Mouse (Mus musculus) gastrocnemius, adult 2 months (tissue): Measurements from ENCODE around the gene Prr36. TPM values are rescaled to one million over a fixed set of nuclear protein-coding genes. Genes with fewer than 3 reads are reported as not detected.
A peak's percentile ranks its signal among the peaks of the same experiment; 100 is the strongest.

Experiments
- DNase-seq: peaks from one replicate; pipeline ENCODE4 v3.0.0; 2022
- H3K27ac ChIP-seq: fragments of 200-600 bp; 2 replicates; pipeline ENCODE4 v1.8.1; 2022; ENCODE audit warnings: mild to moderate bottlenecking
- H3K4me3 ChIP-seq: fragments of 200-600 bp; 2 replicates; pipeline ENCODE4 v1.8.1; 2022; ENCODE audit warnings: mild to moderate bottlenecking, moderate library complexity
- CTCF ChIP-seq: fragments of 200-600 bp; IDR thresholded peaks from 2 replicates; pipeline ENCODE4 v1.8.1; 2022; ENCODE audit warnings: antibody characterized with exemption, mild to moderate bottlenecking, moderate library complexity
- intact Hi-C: fragments of 180-260 bp; cut with DNase I; formaldehyde crosslinking; loops from one replicate; pipeline ENCODE4 v1.15.1; 2025
- total RNA-seq, 2 experiments: library from RNA; stranded (reverse); gene quantifications; 2 replicates each; pipeline ENCODE4 v1.2.3; 2021

Gene Prr36
- total RNA-seq, 2 experiments from 2014 or later = not detected

DNA sequence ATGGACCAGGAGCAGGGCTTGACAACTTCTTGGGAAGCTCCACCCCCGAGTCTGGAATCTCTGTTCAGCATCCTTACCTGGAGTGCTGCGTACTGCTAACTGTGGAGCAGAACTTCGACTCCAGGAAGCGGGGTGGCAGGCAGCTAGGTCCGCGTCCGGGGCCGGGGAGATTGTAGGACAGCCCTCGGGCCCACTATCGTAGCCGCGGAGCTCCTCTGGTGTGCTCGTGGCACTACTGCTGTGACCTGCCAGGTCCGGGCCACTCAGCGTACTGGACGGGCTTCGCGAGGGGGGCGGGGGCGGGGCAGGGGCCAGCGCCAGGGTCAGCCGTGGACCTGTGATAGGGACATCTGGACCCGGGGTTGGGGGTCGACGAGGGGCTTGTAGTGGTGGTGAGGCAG is 4.5 kb downstream of the Prr36 start:
- DNase-seq = no peak
- H3K4me3 ChIP-seq = peak overlapping the region; percentile 72
- H3K27ac ChIP-seq = no peak overlapping the region
- TF ChIP-seq CTCF = no peak
- intact Hi-C loops = no loop called here

- DNase-seq = no peak
- TF ChIP-seq CTCF = no peak
- Histone ChIP-seq H3K4me3 (no peak overlapping the region), H3K27ac (no peak overlapping the region)
- intact Hi-C loops = no loop called here
Observed at GRCm38 (mm10) chr8:4211097-4211496, 6.2 kb downstream of the Prr36 start.

DNA sequence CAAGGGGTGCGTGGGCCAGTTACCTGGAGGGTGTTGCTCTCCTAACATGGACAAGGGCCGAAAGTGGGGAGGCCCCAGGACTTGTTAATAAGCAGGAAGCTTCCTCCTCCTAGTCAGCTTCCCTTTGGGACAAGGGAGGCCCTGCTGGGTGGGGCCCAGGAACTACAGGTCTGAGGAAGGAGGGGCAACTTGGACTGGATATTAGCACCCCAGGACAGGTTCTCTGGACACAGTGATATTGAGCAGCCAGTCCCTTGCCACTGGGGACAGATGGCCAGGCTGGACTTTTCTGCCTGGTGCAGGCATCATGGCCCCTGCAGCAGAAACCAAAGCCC is 10.3 kb downstream of the Prr36 start:
- H3K27ac ChIP-seq = no peak overlapping the region
- no peak overlapping the region for H3K4me3 ChIP-seq
- intact Hi-C loops = no loop called here
- TF ChIP-seq CTCF = no peak
- no peak for DNase-seq

DNA sequence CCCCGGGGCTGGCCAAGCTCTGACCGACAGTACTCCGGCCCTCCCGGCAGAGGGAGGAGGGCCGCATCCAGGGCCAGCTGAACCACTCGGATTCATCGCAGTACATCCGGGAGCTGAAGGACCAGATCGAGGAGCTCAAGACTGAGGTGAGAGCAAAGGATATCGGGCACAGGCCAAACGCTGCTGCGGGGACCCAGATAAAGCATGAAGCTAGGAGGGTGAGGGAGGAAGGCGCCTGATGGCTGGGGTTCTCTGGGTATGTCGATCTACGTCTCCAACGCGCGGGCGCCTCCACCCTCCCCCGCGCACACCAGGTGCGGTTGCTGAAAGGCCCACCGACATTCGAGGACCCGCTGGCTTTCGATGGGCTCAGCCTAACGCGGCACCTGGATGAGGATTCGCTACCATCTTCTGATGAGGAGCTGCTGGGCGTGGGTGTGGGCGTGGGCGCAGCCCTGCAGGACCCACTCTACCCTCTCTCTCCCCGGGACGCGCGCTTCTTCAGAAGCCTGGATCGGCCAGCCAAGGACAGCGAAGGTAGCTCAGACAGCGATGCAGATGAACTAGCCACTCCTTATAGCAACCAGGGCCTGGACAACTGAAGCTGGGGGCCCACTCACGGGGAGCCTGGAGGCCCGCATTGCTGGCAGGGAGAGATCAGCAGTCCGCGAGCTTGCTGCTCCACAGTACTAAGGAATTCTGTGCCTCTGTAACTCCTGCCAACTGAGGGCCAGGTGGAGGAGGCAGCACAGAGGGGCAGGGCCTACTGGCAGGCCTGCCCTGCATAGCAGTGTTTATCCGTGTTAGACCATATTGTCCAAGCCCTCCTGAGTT is 10.9 kb downstream of the Prr36 start:
- no peak overlapping the region for H3K4me3 ChIP-seq
- H3K27ac ChIP-seq = no peak overlapping the region
- TF ChIP-seq CTCF = no peak
- intact Hi-C loops = no loop called here
- no peak for DNase-seq

GRCm38 (mm10) chr8:4205246-4206123 is 11.8 kb downstream of the Prr36 start:
- intact Hi-C loops = no loop called here
- H3K27ac ChIP-seq = no peak overlapping the region
- no peak for TF ChIP-seq CTCF
- H3K4me3 ChIP-seq = no peak overlapping the region
- DNase-seq = no peak

DNA sequence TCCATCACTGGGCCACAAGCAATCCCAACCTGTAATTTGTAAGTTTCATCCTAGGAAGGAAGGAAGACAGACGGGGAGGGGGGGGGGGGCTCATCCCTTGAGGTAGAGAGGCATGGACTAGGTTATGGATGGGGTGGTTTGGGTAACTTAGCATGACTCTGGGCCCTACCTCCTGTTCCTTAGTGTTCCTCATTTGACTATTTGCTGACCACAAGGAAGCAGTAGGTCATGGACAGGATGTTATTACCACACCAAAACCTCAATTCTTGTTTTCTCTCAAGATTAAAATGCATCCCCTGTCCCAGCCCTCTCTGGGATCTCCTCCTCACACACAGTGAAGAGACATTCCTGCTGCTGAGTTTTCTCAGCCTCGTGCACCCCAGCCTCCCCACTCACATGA is 15.9 kb downstream of the Prr36 start:
- H3K4me3 ChIP-seq = no peak overlapping the region
- TF ChIP-seq CTCF = no peak
- H3K27ac ChIP-seq = no peak overlapping the region
- no peak for DNase-seq
- intact Hi-C loops = no loop called here

- peak overlapping the region; percentile 46 for H3K27ac ChIP-seq
- intact Hi-C loops = loop anchor here (5.0 kb wide), 2 partner anchors 44 to 179 kb away; partner anchors contain the start of genes Gm49320 and Map2k7
- peak overlapping the region; percentile 27 for H3K4me3 ChIP-seq
- no peak for DNase-seq
- TF ChIP-seq CTCF = no peak
Observed at GRCm38 (mm10) chr8:4193588-4193894, 23.7 kb downstream of the Prr36 start.

GRCm38 (mm10) chr8:4192807-4193587 is 24.3 kb downstream of the Prr36 start:
- peak; percentile 97 for TF ChIP-seq CTCF
- intact Hi-C loops = loop anchor here (5.0 kb wide), 2 partner anchors 44 to 179 kb away; partner anchors contain the start of genes Gm49320 and Map2k7
- peak; percentile 90 for DNase-seq
- Histone ChIP-seq H3K4me3 (peak overlapping the region; percentile 27), H3K27ac (peak overlapping the region; percentile 46)

DNA sequence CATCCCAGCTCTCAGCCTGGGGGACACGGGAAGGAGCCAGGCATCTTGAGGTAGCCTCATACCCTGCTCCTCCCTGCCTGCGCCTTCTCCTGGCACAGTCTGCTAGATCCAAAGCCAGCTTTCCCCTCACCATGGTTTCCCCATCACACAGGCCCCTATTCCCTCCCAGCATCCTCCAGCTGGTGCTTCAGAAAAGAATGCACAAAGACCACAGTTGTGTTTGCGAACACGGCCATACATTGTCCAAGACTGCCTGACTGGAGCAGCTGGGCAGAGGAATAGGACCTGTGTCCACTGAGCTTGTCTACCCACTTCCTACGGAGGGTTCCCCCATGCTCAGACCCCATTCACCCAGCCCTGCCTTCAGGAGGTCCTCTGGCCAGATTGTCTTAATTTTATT is 25.0 kb downstream of the Prr36 start:
- Histone ChIP-seq H3K4me3 (no peak overlapping the region), H3K27ac (no peak overlapping the region)
- intact Hi-C loops = loop anchor here (5.0 kb wide), 2 partner anchors 45 to 180 kb away; partner anchors contain the start of genes Gm49320 and Map2k7
- TF ChIP-seq CTCF = no peak
- no peak for DNase-seq

GRCm38 (mm10) chr8:4189031-4189722 is 28.1 kb downstream of the Prr36 start:
- no peak for TF ChIP-seq CTCF
- Histone ChIP-seq H3K4me3 (no peak overlapping the region), H3K27ac (no peak overlapping the region)
- intact Hi-C loops = no loop called here
- DNase-seq = no peak

DNA sequence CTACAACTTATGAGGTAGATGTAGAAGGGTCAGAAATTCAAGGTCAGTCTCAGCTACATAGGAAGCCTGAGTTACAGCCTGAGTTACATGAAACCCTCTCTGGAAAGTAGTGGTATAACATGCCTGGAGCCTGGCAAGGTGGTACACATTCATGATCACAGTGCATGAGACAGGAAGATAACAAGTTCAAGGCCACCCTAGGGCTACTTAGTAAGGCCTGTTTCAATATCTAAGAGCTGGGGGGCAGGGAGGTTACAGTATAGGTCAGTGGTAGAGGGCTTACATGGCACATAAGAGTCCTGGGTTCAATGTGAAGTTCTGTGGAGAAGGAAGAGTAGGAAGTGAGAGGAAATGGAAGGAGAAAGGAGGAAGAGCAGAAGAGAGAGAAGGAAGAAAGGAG is 28.7 kb downstream of the Prr36 start:
- no peak for DNase-seq
- Histone ChIP-seq H3K4me3 (no peak overlapping the region), H3K27ac (no peak overlapping the region)
- intact Hi-C loops = no loop called here
- TF ChIP-seq CTCF = no peak

DNA sequence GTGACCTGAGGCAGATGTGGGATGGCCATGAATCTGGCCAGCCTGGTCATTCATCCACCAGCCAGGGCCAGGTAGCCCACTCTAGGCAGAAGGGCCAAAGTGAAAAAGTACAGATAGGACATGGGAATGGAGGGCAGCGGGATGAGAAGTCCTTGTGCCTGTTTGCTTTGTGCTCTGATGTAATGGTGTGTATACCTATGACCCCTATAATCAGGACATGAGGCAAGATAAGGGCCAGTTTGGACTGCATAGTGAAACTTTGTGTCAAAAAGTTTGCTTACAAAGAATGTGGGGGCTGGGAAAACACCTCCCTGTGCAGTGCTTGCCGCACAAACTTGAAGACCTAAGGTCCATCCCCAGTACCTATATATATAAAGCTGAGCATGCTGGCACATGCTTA is 31.1 kb downstream of the Prr36 start:
- intact Hi-C loops = no loop called here
- H3K27ac ChIP-seq = no peak overlapping the region

More for the DNA sequence above, 31.1 kb downstream of the Prr36 start:
- no peak for TF ChIP-seq CTCF
- no peak overlapping the region for H3K4me3 ChIP-seq
- no peak for DNase-seq
